Mouse (Mus musculus) spleen, adult 2 months (tissue): ENCODE measurements at regions not wholly inside any gene's neighbourhood (a gene's known extent, or its start where the extent isn't known, plus 50 kb on each side); places are given as distances from the start of the nearest gene placed in this dataset.
"Not testable (repeated sequence)": the region's sequence is repeated elsewhere in the genome, so short reads cannot be mapped to it uniquely, and the experiment has no call there.

Experiments
- CTCF ChIP-seq: fragments of 200-500 bp; IDR thresholded peaks from 2 replicates; pipeline ENCODE4 v1.5.1; 2011; ENCODE audit warnings: mild to moderate bottlenecking, inconsistent platforms; ENCODE audit not compliant: insufficient read depth, insufficient read length, insufficient replicate concordance; ENCODE audit errors: extremely low read depth
- POLR2A ChIP-seq: fragments of 200-500 bp; IDR thresholded peaks from 2 replicates; pipeline ENCODE4 v1.6.1; 2011; ENCODE audit warnings: low read depth, low read length, inconsistent platforms

GRCm38 (mm10) chr12:113253446-113254424 lies 68.0 kb downstream of the Tmem121 start:
- not testable (repeated sequence) for TF ChIP-seq CTCF, POLR2A
